Mouse (Mus musculus) G1E-ER4 (cell line): ENCODE data around the gene Tmem229a. TPM values are rescaled to one million over a fixed set of nuclear protein-coding genes. Genes with fewer than 3 reads are reported as not detected.

ENCODE experiments used
- GATA1 ChIP-seq: IDR thresholded peaks from one replicate; pipeline ENCODE4 v1.8.0; 2012; ENCODE audit warnings: low read length, inconsistent platforms
- polyA plus RNA-seq: library from polyadenylated mRNA; stranded (reverse); fragments of >175 nt; gene quantifications from 2 replicates; pipeline ENCODE4 v1.2.3, GENCODE M21; 2012

The Tmem229a gene
- not detected in 2 replicates for polyA plus RNA-seq

DNA sequence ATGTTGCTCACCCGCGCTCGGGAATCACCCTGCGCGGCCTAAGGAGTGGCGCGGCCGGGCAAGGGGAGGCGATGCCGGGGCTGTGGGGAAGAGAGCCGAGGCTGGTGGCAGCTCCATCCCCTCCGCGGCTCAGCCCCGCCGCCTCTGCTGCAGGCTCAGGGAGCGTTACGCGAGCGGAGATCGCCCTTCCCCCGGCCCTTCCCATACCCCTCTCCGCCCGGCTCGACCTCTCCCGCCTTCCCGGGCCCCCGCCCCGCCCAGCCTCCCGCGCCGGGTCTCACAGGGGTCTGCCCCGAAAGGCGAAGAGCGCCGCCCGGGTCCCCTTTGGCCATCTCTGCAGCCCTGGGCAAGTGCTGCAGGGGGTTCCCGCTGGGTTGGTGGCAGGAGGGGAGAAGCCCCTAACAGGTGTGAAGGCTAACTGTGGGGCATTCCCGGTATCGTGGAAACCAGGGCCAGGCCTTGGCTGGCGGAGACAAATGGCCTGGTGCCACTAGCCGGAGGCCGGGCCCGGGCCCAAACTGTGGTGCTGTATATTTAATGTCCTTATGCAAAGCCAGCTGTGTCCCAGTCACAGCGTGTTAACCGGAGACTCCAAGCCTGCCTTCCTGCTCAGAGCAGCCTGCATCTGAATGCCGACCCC lies at the start of gene Tmem229a:
TSS of gene Tmem229a (minus strand) at position 352 of the 640 bp plus-strand sequence.
- TF ChIP-seq GATA1 = no peak

DNA sequence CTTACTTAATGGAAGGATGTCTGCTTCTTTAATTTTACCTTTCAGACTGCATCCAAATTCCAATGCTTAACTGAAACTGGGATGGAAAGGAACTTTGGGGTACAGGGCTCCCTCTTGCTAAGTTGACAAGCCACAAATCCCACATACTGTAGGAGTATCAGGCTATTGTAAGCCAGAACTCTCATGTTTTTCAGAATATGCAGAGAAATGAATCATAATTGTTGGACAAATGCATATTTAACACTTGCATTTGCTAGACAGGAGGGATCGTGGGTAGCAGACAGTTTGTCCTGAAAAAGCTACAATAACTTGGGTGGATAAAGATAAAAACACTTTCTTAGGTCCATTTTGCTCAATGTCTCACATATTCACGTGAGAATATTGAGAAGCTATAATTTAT lies 37.7 kb upstream of the Tmem229a start:
- TF ChIP-seq GATA1 = no peak

DNA sequence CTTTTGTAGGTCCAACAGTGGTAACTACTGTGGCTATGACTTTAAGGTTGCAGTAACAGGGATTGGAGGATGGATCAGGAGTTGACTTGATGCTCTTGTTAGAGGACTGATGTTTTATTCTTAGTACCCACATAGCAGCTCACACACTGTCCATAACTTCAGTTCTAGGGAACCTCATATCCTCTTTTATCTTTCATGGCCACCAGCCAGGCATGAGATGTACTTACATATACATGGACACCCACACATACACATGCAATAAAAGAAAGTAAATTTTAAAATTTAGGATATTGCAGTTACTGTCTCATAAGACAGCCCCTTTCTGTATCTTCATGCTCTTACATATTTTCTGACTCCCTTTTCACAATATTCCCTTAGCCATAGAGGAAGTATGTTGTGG lies 33.7 kb upstream of the Tmem229a start:
- no peak for TF ChIP-seq GATA1

DNA sequence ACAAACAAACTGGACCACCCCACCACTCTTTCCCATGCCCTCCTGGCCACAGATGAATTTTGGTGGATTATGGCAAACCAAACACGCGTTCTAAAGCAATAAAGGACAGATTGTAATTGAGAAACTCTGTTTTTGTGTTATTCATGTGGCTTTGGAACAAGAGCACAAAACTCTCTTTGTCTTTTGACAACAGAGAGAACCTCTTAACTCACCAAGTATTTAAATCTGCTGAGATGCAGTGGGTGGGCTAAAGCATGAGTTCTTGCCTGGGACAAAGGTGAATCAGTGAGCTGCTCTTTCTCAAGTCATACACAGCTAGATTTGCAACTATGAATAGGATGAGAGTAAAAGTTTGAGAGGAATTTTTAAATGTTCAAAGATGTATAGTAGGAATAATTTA lies 20.1 kb upstream of the Tmem229a start:
- TF ChIP-seq GATA1 = no peak

DNA sequence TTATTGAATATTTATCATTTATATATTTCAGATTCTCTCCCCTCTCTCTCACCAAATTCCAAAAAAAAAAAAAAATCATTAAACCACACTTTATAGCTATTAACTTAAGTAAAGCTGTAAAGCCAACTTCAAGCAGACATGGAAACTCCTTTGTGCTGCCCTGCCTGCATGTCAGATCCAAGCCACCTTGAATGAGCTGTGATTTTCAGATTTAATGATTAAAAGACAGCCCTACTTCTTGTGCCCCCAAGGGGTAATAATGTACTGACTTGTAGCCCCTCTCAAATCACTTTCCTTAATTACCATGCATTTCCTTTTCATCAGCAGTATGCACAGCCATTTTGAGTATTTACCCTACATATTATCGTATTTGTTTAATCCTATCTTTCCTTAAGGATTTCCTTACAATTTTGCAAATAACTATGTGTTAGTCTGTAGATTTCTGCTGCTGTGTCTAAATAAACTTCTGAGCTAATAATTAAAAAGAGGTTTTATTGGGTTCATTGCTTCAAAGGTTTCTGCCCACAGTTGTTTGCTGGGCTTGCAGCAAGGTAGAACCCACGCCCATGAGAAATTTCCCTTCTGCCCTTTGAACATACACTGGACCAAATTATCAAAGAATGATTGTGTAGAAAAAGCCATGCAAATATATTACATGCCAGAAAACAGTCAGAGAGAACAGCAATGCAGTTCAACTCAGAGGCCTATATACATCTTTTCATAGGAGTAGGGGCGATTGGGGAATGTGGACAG lies 12.6 kb upstream of the Tmem229a start:
- TF ChIP-seq GATA1 = no peak

DNA sequence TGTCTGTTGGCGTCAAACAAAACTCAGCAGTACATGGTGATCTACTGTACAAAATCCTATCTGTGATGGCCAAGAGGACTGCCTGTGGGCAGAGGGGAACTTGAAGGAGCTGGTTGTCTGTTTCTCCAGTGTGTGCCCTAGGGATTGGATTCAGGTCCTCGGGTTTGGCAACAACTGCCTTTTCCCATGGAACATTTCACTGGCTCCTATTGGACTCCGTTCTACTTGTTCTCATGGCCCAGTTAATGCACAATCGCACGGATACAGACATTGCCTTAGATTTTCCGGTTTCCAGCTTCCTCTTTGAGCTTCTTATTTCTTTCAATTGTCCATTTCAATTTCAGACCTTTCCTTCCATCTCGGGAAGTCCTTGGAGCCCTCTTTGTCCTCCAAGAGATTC lies 11.6 kb upstream of the Tmem229a start:
- no peak for TF ChIP-seq GATA1

DNA sequence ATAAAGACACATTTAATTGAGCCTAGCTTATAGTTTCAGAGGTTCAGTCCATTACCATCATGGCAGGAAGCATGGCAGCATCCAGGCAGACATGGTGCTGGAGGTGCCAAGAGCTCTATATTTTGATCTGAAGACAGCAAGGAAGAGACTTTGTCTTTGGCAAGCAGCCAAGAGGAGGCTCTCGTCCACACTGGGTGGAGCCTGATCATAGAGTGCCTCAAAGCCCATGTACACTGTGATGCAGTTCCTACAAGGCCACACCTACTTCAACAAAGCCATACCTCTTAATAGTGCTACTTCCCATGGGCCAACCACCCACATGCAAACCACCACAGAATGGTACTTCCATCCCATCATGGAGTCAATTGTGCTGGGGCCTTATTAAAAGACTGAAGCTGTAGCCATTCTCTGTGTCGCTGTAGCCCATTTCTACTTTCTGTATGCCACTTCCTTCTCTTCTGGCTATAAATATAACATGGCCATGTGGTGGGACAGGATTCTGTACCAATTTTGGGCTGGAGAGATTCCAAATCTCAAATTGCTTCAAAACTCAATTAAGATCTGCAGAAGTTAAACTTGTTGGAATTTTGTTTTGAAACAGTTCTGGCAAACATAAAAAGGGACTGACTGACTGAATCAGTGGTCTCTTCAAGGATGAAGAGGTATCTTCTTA lies 10.0 kb upstream of the Tmem229a start:
- TF ChIP-seq GATA1 = no peak

DNA sequence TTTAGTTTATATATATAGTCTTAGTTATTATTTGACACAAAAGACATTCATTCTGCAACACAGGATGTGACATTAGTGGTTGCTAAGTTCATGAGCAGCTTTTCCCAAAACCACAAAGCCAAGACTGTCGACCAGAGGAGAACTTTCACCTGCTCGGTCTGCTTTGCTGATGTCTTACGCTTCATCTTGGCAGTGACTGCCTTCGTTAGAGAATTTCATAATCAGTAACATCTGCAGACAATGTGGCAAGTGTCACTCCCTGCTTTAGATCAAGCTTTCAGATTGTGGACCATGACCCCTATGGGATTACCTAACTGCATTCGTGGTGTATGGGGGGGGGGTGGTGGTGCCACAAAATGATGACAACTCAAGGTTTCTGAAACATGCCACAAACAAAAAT lies 7.7 kb upstream of the Tmem229a start:
- no peak for TF ChIP-seq GATA1

DNA sequence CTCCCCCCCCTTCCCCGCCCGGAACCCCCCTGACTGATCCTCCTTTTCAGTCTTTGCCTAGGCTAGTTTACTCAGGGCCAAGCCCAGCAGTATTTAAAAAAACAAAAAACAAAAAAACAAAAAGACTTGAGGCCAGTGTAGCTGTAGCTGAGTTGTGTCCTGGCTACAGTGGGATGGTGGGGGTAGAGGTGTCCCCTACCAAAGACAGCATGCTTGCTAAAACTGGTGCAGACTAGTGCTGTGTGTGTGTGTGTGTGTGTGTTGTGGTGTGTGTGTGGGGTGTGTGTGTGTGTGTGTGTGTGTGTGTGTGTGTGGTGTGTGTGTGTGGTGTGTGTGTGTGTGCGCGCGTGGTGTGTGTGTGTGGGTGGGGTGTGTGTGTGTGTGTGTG lies 483 bp upstream of the Tmem229a start:
- TF ChIP-seq GATA1 = no peak

DNA sequence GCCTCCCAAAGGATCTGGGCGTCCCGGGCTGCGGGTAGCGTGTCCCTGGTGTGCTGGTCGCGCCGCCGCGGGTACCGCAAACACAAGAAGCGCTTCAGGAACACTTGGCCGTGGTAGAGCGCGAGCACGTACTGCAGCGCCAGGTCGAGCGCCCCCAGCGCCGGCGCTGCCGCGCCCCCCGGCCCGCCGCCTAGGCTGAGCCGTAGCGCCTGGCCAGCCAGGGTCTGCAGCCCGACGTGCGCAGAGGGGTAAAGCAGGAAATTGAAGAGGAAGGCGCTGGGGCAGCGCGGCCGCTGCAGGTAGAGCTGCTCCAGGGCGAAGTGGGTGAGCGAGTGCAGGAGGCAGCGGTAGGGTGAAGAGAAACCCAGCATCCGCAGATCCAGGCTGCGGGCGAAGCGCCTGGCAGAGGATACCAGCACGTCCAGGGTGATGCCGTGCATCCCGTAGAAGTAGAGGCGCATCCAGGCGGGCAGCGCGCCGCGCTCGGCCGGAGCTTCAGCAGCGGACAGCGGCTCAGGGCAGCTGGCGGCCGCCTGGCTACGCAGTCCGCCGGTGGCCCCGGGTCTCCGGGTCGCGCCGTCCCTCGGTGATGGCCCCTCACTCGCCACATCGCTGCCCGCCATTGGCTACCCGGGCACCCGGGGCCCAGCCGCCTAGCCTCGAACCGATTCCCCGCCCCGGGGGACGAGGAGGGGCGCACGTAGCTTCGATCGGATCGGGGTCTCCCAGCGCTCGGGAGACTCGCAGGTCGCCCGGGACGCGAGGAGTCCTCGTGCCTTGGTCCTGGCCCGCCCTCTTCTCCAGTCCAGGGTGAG lies 759 bp downstream of the Tmem229a start:
- TF ChIP-seq GATA1 = no peak

DNA sequence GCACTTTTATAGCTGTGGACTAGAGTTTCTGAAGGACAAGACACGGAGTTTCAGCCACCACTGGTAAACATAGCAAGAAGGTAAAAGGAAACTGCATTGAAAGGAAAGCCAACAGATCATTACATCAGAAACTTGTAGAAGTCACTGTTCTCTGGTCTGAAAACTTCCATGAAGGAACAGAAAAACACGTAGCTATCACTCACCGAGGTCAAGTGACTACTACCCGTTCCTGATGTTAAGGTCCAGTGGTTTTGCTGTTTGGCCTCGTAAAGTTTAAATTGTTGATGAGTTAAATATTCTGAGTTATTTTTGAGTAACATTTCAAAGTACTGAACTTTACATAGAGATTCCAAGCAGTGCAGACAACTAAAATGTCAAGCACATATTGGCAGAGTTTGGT lies 2.0 kb downstream of the Tmem229a start:
- TF ChIP-seq GATA1 = no peak

DNA sequence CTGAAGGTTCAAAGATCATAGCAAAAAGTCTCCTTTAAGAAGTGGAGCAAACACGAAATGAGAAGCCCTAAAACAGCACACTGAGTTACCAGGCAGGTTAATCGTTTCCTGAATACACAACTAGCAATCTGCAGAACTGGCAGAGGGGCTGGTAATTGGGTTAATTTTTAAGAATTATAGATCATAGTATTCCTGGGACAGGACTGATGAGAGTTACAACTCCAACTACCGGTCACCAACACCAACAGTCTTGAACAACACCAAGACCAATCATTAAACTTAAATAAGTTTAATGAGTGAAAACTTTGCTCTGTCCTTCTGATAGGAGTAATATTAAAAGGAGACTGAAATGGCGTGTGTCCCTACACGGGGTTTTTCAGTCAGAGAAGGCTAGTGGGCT lies 3.8 kb downstream of the Tmem229a start:
- no peak for TF ChIP-seq GATA1

DNA sequence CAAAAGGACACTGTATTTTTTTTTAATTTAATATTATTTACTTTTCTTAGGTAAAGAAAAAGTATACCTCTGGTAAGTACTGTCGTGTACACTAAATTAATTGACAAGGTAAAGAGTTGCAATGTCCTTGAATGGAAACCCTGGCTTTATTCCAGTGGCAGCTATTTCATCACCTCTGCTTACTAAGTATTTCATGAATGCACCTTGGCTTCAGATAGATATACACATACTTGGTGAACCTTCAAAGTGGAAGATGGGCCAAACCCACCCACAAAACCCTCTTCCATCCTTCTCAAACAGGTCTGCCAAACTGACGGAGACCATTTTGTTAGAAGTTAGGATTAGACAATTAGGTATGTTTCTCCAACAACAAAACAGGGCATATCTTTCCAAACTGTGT lies 5.4 kb downstream of the Tmem229a start:
- no peak for TF ChIP-seq GATA1

DNA sequence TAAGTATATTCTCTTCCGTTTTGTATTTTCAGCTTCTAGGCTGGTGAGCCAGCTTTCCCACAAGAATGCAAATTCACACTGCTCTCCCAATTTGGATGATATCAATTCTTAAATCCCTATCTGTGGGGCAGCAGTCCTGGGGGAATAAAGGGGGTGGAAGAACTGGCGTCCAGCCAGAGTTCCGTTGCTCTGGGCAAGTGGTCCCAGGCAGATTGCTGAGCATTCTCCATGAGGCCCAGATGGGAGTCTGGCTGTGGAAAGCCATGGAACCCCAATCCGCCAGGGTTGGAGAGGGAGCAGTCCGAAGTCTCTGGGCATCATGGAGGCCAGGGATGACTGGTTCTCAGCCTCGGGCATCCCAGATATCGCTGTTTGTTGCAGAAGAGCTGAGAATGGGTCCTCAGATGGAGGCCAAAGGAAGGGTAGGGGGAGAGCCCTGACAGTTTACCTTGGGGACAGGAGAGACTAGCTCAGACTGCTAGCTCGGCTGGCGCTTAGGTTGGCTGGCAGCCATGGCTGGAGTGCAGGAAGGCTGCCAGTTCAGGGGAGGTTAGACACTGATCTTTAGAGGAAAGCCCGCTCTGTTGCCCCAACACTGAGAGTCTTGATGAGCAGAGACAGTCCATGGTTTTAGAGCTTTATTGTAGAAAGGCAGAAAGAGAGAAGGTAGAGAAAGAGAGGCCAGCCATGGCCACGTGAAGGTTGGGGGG lies 30.9 kb downstream of the Tmem229a start:
- TF ChIP-seq GATA1 = no peak

DNA sequence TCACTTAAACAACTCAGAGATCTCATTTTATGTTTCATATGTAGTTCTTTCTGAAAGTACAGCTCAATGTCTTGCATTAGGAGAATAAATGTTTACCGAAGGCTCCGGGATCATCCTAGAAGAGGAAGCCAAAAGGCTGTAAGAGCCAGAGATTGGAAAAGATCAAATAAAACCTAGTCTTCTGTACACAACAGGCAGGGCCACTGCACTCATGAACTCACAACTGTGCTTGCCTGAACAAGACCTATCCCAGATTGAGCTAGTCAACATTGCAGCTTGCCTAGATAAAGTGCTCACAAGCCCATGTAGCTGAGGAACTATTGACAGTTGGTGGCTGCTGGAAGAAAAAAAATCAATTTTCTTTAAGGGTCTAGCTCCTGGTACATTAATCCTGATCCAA lies 42.5 kb downstream of the Tmem229a start:
- no peak for TF ChIP-seq GATA1
